Mouse (Mus musculus) thymus, adult 2 months (tissue): ENCODE results near the gene Xpo4.

ENCODE experiments used
- CTCF ChIP-seq: fragments of 200-500 bp; IDR thresholded peaks from 2 replicates; pipeline ENCODE4 v1.5.1; 2012; ENCODE audit warnings: mild to moderate bottlenecking, control low read depth, low read length, moderate library complexity, borderline replicate concordance; ENCODE audit not compliant: control insufficient read depth, poor library complexity, insufficient read depth; ENCODE audit errors: extremely low read depth
- POLR2A ChIP-seq: fragments of 200-500 bp; IDR thresholded peaks from 2 replicates; pipeline ENCODE4 v1.6.1; 2012; ENCODE audit warnings: mild to moderate bottlenecking, low read length, control low read depth, moderate library complexity; ENCODE audit not compliant: control insufficient read depth, poor library complexity, insufficient read depth; ENCODE audit errors: extremely low read depth

DNA sequence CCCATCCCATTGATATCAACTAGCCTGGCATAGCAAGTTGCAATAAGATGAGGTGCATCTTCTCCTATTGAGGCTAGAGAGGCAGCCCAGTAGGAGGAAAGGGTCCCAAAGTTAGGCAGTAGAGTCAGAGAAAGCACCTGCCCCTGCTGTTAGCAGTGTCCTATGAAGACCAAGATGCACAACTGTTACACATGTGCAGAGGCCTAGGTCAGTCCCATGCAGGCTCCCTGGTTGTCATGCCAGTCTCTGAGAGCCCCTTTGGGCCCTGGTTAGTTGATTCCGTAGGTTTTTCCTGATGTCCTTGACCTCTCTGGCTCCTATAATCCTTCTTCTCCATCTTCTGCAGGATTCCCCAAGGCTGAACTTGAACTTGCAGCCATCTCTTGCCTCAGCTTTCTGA lies 14.3 kb upstream of the Xpo4 start:
- TF ChIP-seq CTCF (no peak), POLR2A (no peak)
